Mouse (Mus musculus) lung, postnatal 36 days (tissue): ENCODE data around the gene Cldn13.

ENCODE experiments used
- DNase-seq: peaks from one replicate; pipeline ENCODE4 v3.0.0; 2022; ENCODE audit warnings: mixed read lengths

Cldn13 gene

GRCm38 (mm10) chr5:134933281-134933680, 18.0 kb upstream of the Cldn13 start:
- DNase-seq: no peak

- DNase-seq: peak; percentile 95
Observed at GRCm38 (mm10) chr5:134932903-134933276, 17.6 kb upstream of the Cldn13 start.

- peak; percentile 95 for DNase-seq
Observed at GRCm38 (mm10) chr5:134932179-134932902, 17.0 kb upstream of the Cldn13 start, which contains the start of gene Mettl27. Mettl27 (plus strand) TSS chr5:134932368.

- no peak for DNase-seq
Observed at GRCm38 (mm10) chr5:134929988-134930387, 14.7 kb upstream of the Cldn13 start.

- no peak for DNase-seq
Observed at GRCm38 (mm10) chr5:134926726-134927125, 11.4 kb upstream of the Cldn13 start.

- DNase-seq: no peak
Observed at GRCm38 (mm10) chr5:134923141-134923540, 7.8 kb upstream of the Cldn13 start.

GRCm38 (mm10) chr5:134921106-134921505, 5.8 kb upstream of the Cldn13 start:
- no peak for DNase-seq

GRCm38 (mm10) chr5:134920106-134920687, 4.9 kb upstream of the Cldn13 start:
- DNase-seq: no peak

- DNase-seq: no peak
Observed at GRCm38 (mm10) chr5:134919097-134919496, 3.8 kb upstream of the Cldn13 start.

GRCm38 (mm10) chr5:134918071-134918832, 2.9 kb upstream of the Cldn13 start:
- peak; percentile 83 for DNase-seq

- no peak for DNase-seq
Observed at GRCm38 (mm10) chr5:134914510-134914909, 816 bp downstream of the Cldn13 start.

GRCm38 (mm10) chr5:134913753-134914152, 1.6 kb downstream of the Cldn13 start:
- DNase-seq: no peak

- DNase-seq: no peak
Observed at GRCm38 (mm10) chr5:134913352-134913751, 2.0 kb downstream of the Cldn13 start.

- DNase-seq: no peak
Observed at GRCm38 (mm10) chr5:134911901-134912300, 3.4 kb downstream of the Cldn13 start.

- peak; percentile 95 for DNase-seq
Observed at GRCm38 (mm10) chr5:134907135-134907534, 8.2 kb downstream of the Cldn13 start.

- DNase-seq: no peak
Observed at GRCm38 (mm10) chr5:134906633-134907032, 8.7 kb downstream of the Cldn13 start, which contains the start of gene Tmem270. Tmem270 (minus strand) TSS chr5:134906733.

GRCm38 (mm10) chr5:134901644-134902027, 13.7 kb downstream of the Cldn13 start:
- no peak for DNase-seq

GRCm38 (mm10) chr5:134901012-134901643, 14.2 kb downstream of the Cldn13 start:
- DNase-seq: peak; percentile 73

- DNase-seq: peak; percentile 45
Observed at GRCm38 (mm10) chr5:134897596-134897995, 17.7 kb downstream of the Cldn13 start.

GRCm38 (mm10) chr5:134896965-134897364, 18.4 kb downstream of the Cldn13 start:
- no peak for DNase-seq

- DNase-seq: peak; percentile 62
Observed at GRCm38 (mm10) chr5:134895291-134895690, 20.0 kb downstream of the Cldn13 start.

- DNase-seq: no peak
Observed at GRCm38 (mm10) chr5:134892717-134893116, 22.6 kb downstream of the Cldn13 start.

GRCm38 (mm10) chr5:134891552-134891951, 23.8 kb downstream of the Cldn13 start:
- DNase-seq: peak; percentile 81
